Mouse (Mus musculus) right cerebral cortex, adult 2 months (tissue): ENCODE data around the gene Mfsd4b2.

Experiments used
- DNase-seq, 2 experiments: peaks; one replicate each; pipeline ENCODE4 v3.0.0; 2021 to 2022; ENCODE audit warnings: low spot score in 2 of 2

The Mfsd4b2 gene

DNA sequence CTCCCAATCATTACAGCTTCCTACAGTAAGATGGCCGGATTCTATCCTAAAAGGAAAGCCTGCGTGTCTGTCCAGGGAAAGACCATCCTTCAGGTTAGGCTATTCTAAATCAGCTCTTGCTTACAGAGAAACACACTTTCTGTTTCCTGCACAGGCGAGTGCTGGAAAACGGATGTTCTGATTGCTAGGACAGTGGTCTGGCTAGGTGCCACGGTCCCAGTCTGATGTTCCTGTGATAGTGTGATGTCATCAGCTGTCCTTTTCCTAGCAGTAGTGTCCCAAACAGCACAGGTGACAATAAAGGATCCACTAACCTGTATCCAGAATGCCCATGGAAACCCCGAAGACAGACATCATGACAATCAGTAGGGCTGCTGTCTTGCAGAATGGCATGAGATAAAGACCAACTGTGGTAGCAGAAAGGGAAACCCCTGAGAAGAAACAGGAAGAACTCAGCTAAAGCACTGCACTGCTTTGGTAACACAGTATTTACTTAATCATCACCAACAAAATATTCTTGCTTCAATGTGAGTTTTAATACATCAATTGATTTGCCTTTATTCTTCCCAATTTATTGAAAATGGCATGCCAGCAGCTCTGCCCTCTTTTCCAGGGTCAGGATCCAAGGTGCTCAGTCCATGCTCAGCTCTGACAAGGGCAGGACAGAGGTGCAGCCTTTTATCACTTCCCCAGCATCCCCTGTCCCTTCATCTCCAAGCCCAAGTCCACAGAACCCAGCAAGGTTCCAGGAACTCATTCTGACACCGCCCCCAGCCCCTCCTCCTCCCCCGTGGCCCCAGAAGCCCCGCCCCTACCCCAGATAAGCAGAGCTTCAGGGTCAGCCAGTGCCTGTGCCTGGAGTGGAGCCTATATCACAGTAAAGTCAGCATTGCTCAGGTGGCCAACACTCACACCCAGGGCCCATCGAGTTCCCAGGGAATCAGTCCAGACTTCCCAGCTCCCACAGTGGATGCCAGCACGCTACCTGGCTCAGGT is 32.7 kb downstream of the Mfsd4b2 start:
- no peak for DNase-seq

DNA sequence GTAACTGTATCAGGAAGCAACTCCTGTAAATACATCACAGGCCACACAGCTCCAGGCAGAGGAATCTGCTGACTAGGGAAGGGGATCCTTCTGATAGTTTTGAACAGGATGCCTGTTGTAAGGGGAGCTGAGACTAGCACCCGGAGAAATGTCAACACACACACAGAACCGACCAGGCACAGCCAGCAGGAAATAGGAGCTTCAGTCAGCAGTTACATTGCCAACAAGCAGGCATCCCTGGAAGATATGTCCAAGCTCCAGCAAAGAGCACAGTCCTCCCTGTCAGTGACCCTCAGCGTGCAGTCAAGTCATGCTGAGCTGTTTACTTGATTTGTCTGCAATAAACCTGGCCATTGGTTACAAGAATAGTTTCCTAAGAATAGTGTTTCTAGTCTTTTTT is 38.1 kb downstream of the Mfsd4b2 start:
- DNase-seq = no peak
